Mouse (Mus musculus): Measurements from ENCODE around the gene Plod1. TPM values are rescaled to one million over a fixed set of nuclear protein-coding genes. Genes with fewer than 3 reads are reported as not detected.

Gene Plod1
- polyA plus RNA-seq, 1 experiment: 36.0 TPM

- no peak overlapping the region for H3K27ac ChIP-seq (ENCODE audit: insufficient read depth, low read length)
- WGBS: 38% methylated on average over 10 of the region's 10 CpGs
- H3K4me1 ChIP-seq (ENCODE audit: control insufficient read depth, insufficient read depth, low read length): no peaks in the 10 kb centered on the region
- DNase-seq: no peak
- no peak overlapping the region for H3K4me3 ChIP-seq (replicated peaks; ENCODE audit: insufficient read depth, low read depth, low read length)
- no peak for TF ChIP-seq CTCF (IDR thresholded peaks at IDR 0.05; ENCODE audit: borderline replicate concordance, insufficient read depth, low read depth, low read length)
- no peaks in the 10 kb centered on the region for H3K27me3 ChIP-seq (ENCODE audit: control insufficient read depth, insufficient read depth, low read length)
Measured at GRCm38 (mm10) chr4:147920973-147921372, 15.6 kb downstream of the Plod1 start.

- H3K4me3 ChIP-seq (replicated peaks; ENCODE audit: insufficient read depth, low read depth, low read length): no peak overlapping the region
- no peaks in the 10 kb centered on the region for H3K4me1 ChIP-seq (ENCODE audit: control insufficient read depth, insufficient read depth, low read length)
- no peak overlapping the region for H3K27ac ChIP-seq (ENCODE audit: insufficient read depth, low read length)
- no peak for TF ChIP-seq CTCF (IDR thresholded peaks at IDR 0.05; ENCODE audit: borderline replicate concordance, insufficient read depth, low read depth, low read length)
- no peak for TF ChIP-seq POLR2A (IDR thresholded peaks at IDR 0.05; ENCODE audit: borderline replicate concordance, insufficient read depth, low read length)
- WGBS: 54% methylated on average over 7 of the region's 7 CpGs
- H3K27me3 ChIP-seq (ENCODE audit: control insufficient read depth, insufficient read depth, low read length): no peaks in the 10 kb centered on the region
- DNase-seq: no peak
Measured at GRCm38 (mm10) chr4:147918459-147919121, 18.0 kb downstream of the Plod1 start.

- Histone ChIP-seq H3K27ac (ENCODE audit: insufficient read depth, low read length) (no peak overlapping the region), H3K27me3 (ENCODE audit: control insufficient read depth, insufficient read depth, low read length) (no peaks in the 10 kb centered on the region), H3K4me3 (replicated peaks; ENCODE audit: insufficient read depth, low read depth, low read length) (no peak overlapping the region), H3K4me1 (ENCODE audit: control insufficient read depth, insufficient read depth, low read length) (no peaks in the 10 kb centered on the region; the same call in 1 of the 2 replicates)
- TF ChIP-seq POLR2A (IDR thresholded peaks at IDR 0.05; ENCODE audit: borderline replicate concordance, insufficient read depth, low read length): no peak
- TF ChIP-seq CTCF (IDR thresholded peaks at IDR 0.05; ENCODE audit: borderline replicate concordance, insufficient read depth, low read depth, low read length): no peak
- DNase-seq: no peak
- 50% methylated on average over 5 of the region's 5 CpGs for WGBS
Measured at GRCm38 (mm10) chr4:147909486-147909885, 27.1 kb downstream of the Plod1 start.

GRCm38 (mm10) chr4:147906230-147906629 lies 30.3 kb downstream of the Plod1 start:
- no peak overlapping the region for H3K4me3 ChIP-seq (replicated peaks; ENCODE audit: insufficient read depth, low read depth, low read length)
- H3K4me1 ChIP-seq (ENCODE audit: control insufficient read depth, insufficient read depth, low read length): peaks cover 10% of the 10 kb centered on the region; the same call in 1 of the 2 replicates
- TF ChIP-seq POLR2A (IDR thresholded peaks at IDR 0.05; ENCODE audit: borderline replicate concordance, insufficient read depth, low read length) (no peak), CTCF (IDR thresholded peaks at IDR 0.05; ENCODE audit: borderline replicate concordance, insufficient read depth, low read depth, low read length) (no peak)
- H3K27me3 ChIP-seq (ENCODE audit: control insufficient read depth, insufficient read depth, low read length): no peaks in the 10 kb centered on the region
- DNase-seq: no peak
- 90% methylated on average over 5 of the region's 5 CpGs for WGBS
- no peak overlapping the region for H3K27ac ChIP-seq (ENCODE audit: insufficient read depth, low read length)

- peak in 1 of 2 experiments; percentile 40 for DNase-seq
- Histone ChIP-seq H3K27me3 (ENCODE audit: control insufficient read depth, insufficient read depth, low read length) (no peaks in the 10 kb centered on the region), H3K27ac (ENCODE audit: insufficient read depth, low read length) (peak overlapping the region; percentile 69; the same call in 1 of the 2 replicates), H3K4me1 (ENCODE audit: control insufficient read depth, insufficient read depth, low read length) (peaks cover 10% of the 10 kb centered on the region; the same call in 1 of the 2 replicates), H3K4me3 (replicated peaks; ENCODE audit: insufficient read depth, low read depth, low read length) (peak overlapping the region; percentile 100)
- WGBS: 0% methylated on average over 8 of the region's 8 CpGs
- TF ChIP-seq POLR2A (IDR thresholded peaks at IDR 0.05; ENCODE audit: borderline replicate concordance, insufficient read depth, low read length) (peak; percentile 38; the same call in 1 of the 2 replicates), CTCF (IDR thresholded peaks at IDR 0.05; ENCODE audit: borderline replicate concordance, insufficient read depth, low read depth, low read length) (no peak)
Measured at GRCm38 (mm10) chr4:147905090-147905659, 31.4 kb downstream of the Plod1 start.

GRCm38 (mm10) chr4:147904313-147905089 lies 32.1 kb downstream of the Plod1 start, which contains the start of gene Mfn2:
Mfn2 (minus strand) TSS chr4:147904704.
- peak; percentile 93 to 96 for DNase-seq
- under 1% methylated on average over 58 of the region's 59 CpGs for WGBS
- Histone ChIP-seq H3K27ac (ENCODE audit: insufficient read depth, low read length) (peak within 1 kb of the TSS; percentile 99), H3K4me3 (replicated peaks; ENCODE audit: insufficient read depth, low read depth, low read length) (peak within 1 kb of the TSS; percentile 100), H3K27me3 (ENCODE audit: control insufficient read depth, insufficient read depth, low read length) (no peaks in the 10 kb centered on the region), H3K4me1 (ENCODE audit: control insufficient read depth, insufficient read depth, low read length) (peaks cover 10% of the 10 kb centered on the region)
- peak; percentile 74 for TF ChIP-seq POLR2A (IDR thresholded peaks at IDR 0.05; ENCODE audit: borderline replicate concordance, insufficient read depth, low read length)
- TF ChIP-seq CTCF (IDR thresholded peaks at IDR 0.05; ENCODE audit: borderline replicate concordance, insufficient read depth, low read depth, low read length): no peak

GRCm38 (mm10) chr4:147903601-147904000 lies 33.0 kb downstream of the Plod1 start:
- Histone ChIP-seq H3K27ac (ENCODE audit: insufficient read depth, low read length) (no peak overlapping the region), H3K4me1 (ENCODE audit: control insufficient read depth, insufficient read depth, low read length) (peaks cover 14% of the 10 kb centered on the region), H3K27me3 (ENCODE audit: control insufficient read depth, insufficient read depth, low read length) (no peaks in the 10 kb centered on the region), H3K4me3 (replicated peaks; ENCODE audit: insufficient read depth, low read depth, low read length) (peak overlapping the region; percentile 100)
- WGBS: 55% methylated on average over 3 of the region's 3 CpGs
- TF ChIP-seq CTCF (IDR thresholded peaks at IDR 0.05; ENCODE audit: borderline replicate concordance, insufficient read depth, low read depth, low read length) (no peak), POLR2A (IDR thresholded peaks at IDR 0.05; ENCODE audit: borderline replicate concordance, insufficient read depth, low read length) (no peak)
- no peak for DNase-seq
